Comparison of ENCODE assay signal across 10 mouse cellular contexts in the genomic region with DNA sequence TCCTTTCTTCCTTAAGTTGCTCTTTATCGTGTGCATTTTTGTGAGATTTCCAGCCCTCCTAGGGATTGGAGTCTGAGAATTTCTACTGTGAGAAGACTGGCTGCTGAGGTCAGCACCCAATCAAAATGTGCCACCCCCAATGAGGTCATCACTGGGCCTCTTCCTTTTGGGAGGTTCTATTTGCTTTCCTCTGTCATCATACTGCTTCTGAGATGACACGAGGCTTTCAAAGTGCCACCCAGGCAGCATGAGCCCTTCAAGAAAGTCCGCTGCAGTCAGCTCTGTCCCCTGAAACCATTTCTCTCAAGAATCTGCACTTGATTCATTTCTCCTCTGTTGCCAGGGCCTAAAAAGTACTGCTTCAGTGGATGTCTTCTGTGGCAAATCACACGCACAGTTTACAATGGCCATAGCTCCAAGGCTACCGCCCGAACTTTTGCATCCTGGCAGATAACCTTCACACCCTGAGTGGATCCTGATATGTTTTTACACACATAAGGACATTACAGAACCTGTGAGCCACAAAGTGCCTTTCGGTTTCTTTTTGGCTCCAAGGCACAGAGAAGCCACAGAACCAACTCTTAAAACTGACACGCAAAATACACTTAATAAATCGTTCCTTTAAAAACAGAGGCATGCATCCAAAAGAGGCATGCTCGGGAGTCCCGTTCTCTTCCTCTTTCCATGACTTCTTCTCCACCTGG. TPM values are rescaled to one million over a fixed set of nuclear protein-coding genes. Genes with fewer than 3 reads are reported as not detected.
DNase-seq lines count a peak whose midpoint lies in the region; ATAC-seq and TF ChIP-seq lines count a peak whose summit lies in the region.
"Had no signal": no experiment of that assay in that cellular context is flagged by ENCODE, and none has a peak within 500 bp of the region (broad histone marks: within the 10 kb centered on the region; RNA-seq: fewer than 3 reads in every experiment).

No protein-coding gene starts in this region.

- H3K4me3 ChIP-seq in heart, adult 2 months = no peak overlapping the region
- no peak overlapping the region for H3K4me3 ChIP-seq in heart, embryonic 11.5 days (ENCODE audit: low read depth, low read length)
- H3K4me3 ChIP-seq in embryonic facial prominence, embryonic 14.5 days (ENCODE audit: low read depth, low read length) = no peak overlapping the region
- H3K4me3 ChIP-seq in midbrain, embryonic 15.5 days = no peak overlapping the region
- H3K4me3 ChIP-seq: limb, embryonic 12.5 days had no signal

- no peak for TF ChIP-seq CTCF in heart, adult 2 months (IDR thresholded peaks at IDR 0.05)

- no peak overlapping the region for H3K4me2 ChIP-seq in heart, embryonic 11.5 days
- H3K4me2 ChIP-seq in embryonic facial prominence, embryonic 14.5 days (ENCODE audit: low read depth, low read length) = 0 out of 2 replicates have a peak overlapping the region, but pooled peaks have one; percentile 99
- peak overlapping the region; percentile 79 for H3K4me2 ChIP-seq in midbrain, embryonic 15.5 days
- H3K4me2 ChIP-seq: limb, embryonic 12.5 days had no signal

- no peaks in the 10 kb centered on the region for H3K9me3 ChIP-seq in heart, embryonic 11.5 days (replicated peaks; ENCODE audit: control insufficient read depth, low read length)
- no peaks in the 10 kb centered on the region for H3K9me3 ChIP-seq in embryonic facial prominence, embryonic 14.5 days (ENCODE audit: control insufficient read depth, low read length)
- no peaks in the 10 kb centered on the region for H3K9me3 ChIP-seq in midbrain, embryonic 15.5 days
- H3K9me3 ChIP-seq: limb, embryonic 12.5 days had no signal

- WGBS in heart, adult 2 months = 54% methylated on average over 11 of the region's 11 CpGs
- WGBS in heart, embryonic 11.5 days (ENCODE audit: insufficient replicate concordance) = 77% methylated on average over 11 of the region's 11 CpGs
- 90% methylated on average over 11 of the region's 11 CpGs for WGBS in embryonic facial prominence, embryonic 14.5 days
- 93% methylated on average over 11 of the region's 11 CpGs for WGBS in midbrain, embryonic 15.5 days

- no peak for TF ChIP-seq EP300 in heart, adult 2 months (IDR thresholded peaks at IDR 0.05; ENCODE audit: insufficient read depth, low read depth, low read length)

- intact Hi-C loops in heart, adult 2 months (cut with DNase I) = no loop called here

- no peaks in the 10 kb centered on the region for H3K4me1 ChIP-seq in heart, adult 2 months (ENCODE audit: control insufficient read depth, insufficient read depth, low read length)
- H3K4me1 ChIP-seq in heart, embryonic 11.5 days (ENCODE audit: control insufficient read depth, insufficient read depth, low read length) = peaks cover 8% of the 10 kb centered on the region; the same call in 1 of the 2 replicates
- H3K4me1 ChIP-seq in embryonic facial prominence, embryonic 14.5 days (ENCODE audit: control insufficient read depth, insufficient read depth, low read length) = peaks cover 19% of the 10 kb centered on the region
- peaks cover 42% of the 10 kb centered on the region for H3K4me1 ChIP-seq in midbrain, embryonic 15.5 days

- peak overlapping the region; percentile 6; the same call in 1 of the 2 replicates for H3K27ac ChIP-seq in heart, adult 2 months
- no peak overlapping the region for H3K27ac ChIP-seq in heart, embryonic 11.5 days (ENCODE audit: low read depth, low read length)
- H3K27ac ChIP-seq in embryonic facial prominence, embryonic 14.5 days (replicated peaks; ENCODE audit: low read depth, low read length) = no peak overlapping the region
- H3K27ac ChIP-seq in midbrain, embryonic 15.5 days = no peak overlapping the region
- H3K27ac ChIP-seq: limb, embryonic 12.5 days had no signal

- no peak for DNase-seq in heart, adult 2 months
- peak; percentile 85 for DNase-seq in CD4-positive, CD25-positive, alpha-beta regulatory T cell, adult 2 months (ENCODE audit: low read depth, low spot score)
- no peak for DNase-seq in embryonic facial prominence, embryonic 14.5 days (ENCODE audit: low spot score)
- no peak for DNase-seq in right cerebral cortex, adult 2 months (ENCODE audit: low spot score in 2 of 2)
- no peak for DNase-seq in kidney, postnatal 14 days

- H3K79me2 ChIP-seq in heart, adult 2 months (replicated peaks; ENCODE audit: control insufficient read depth, insufficient read depth, low read length) = no peaks in the 10 kb centered on the region

- peaks cover 3% of the 10 kb centered on the region; the same call in 1 of the 2 replicates for H3K27me3 ChIP-seq in heart, adult 2 months (ENCODE audit: control insufficient read depth, insufficient read depth, low read length)
- H3K27me3 ChIP-seq in heart, embryonic 11.5 days (ENCODE audit: control insufficient read depth, insufficient read depth, low read length) = peaks cover 10% of the 10 kb centered on the region; the same call in 1 of the 2 replicates
- peaks cover 11% of the 10 kb centered on the region for H3K27me3 ChIP-seq in embryonic facial prominence, embryonic 14.5 days (replicated peaks; ENCODE audit: control insufficient read depth, insufficient read depth, low read length)
- no peaks in the 10 kb centered on the region for H3K27me3 ChIP-seq in midbrain, embryonic 15.5 days (replicated peaks)

- H3K9ac ChIP-seq in heart, adult 2 months (ENCODE audit: low read depth, low read length) = no peak overlapping the region
- no peak overlapping the region for H3K9ac ChIP-seq in heart, embryonic 11.5 days (ENCODE audit: low read depth, low read length)
- no peak overlapping the region for H3K9ac ChIP-seq in embryonic facial prominence, embryonic 14.5 days (ENCODE audit: low read depth, low read length)
- no peak overlapping the region for H3K9ac ChIP-seq in midbrain, embryonic 15.5 days
- H3K9ac ChIP-seq: limb, embryonic 12.5 days had no signal

- no peak for ATAC-seq in heart, embryonic 11.5 days (replicated peaks; ENCODE audit: insufficient number of reproducible peaks, low FRiP score, low TSS enrichment)
- ATAC-seq in embryonic facial prominence, embryonic 14.5 days (ENCODE audit: low read depth) = no peak
- no peak for ATAC-seq in midbrain, embryonic 15.5 days (replicated peaks)
- ATAC-seq in megakaryocyte-erythroid progenitor cell, adult 5-6 weeks (replicated peaks; ENCODE audit: low FRiP score, low TSS enrichment, poor library complexity, severe bottlenecking) = no peak
- ATAC-seq: intestine, postnatal 0 days had no signal

- TF ChIP-seq POLR2A in heart, adult 2 months (IDR thresholded peaks at IDR 0.05; ENCODE audit: insufficient read depth, low read depth, low read length) = no peak

- no peaks in the 10 kb centered on the region for H3K36me3 ChIP-seq in heart, adult 2 months (ENCODE audit: control insufficient read depth, insufficient read depth, low read length)
- no peaks in the 10 kb centered on the region for H3K36me3 ChIP-seq in heart, embryonic 11.5 days (ENCODE audit: control insufficient read depth, insufficient read depth, low read length)
- no peaks in the 10 kb centered on the region for H3K36me3 ChIP-seq in embryonic facial prominence, embryonic 14.5 days (ENCODE audit: control insufficient read depth, insufficient read depth, low read length)
- no peaks in the 10 kb centered on the region for H3K36me3 ChIP-seq in midbrain, embryonic 15.5 days (replicated peaks)
- H3K36me3 ChIP-seq: limb, embryonic 12.5 days had no signal

RNA-seq across cellular contexts. Expression of gene Cyfip2, which starts 4.2 kb away (rescaled TPM):
- 10 to 100 TPM; 55.2 to 68.8 TPM for total RNA-seq in heart, adult 2 months (2021)
- polyA plus RNA-seq in heart, adult 2 months (2012; rRNA removed) = 28.8 and 30.5 TPM in 2 replicates
- 5.6 and 5.7 TPM in 2 replicates for polyA plus RNA-seq in heart, embryonic 11.5 days (2014; fragmentation: Nextera tagmentation; extraction: Ambion mirVana)
- polyA plus RNA-seq in embryonic facial prominence, embryonic 14.5 days (2014; fragmentation: Nextera tagmentation; extraction: Ambion mirVana) = 13.4 TPM in 2 replicates
- 97.6 and 104 TPM in 2 replicates for polyA plus RNA-seq in midbrain, embryonic 15.5 days (2015; fragmentation: Nextera tagmentation; extraction: Ambion mirVana)
- 56.1 and 57.3 TPM in 2 replicates for total RNA-seq in megakaryocyte-erythroid progenitor cell, adult 5-6 weeks (2014; fragmentation: Nextera tagmentation)
- 28.3 and 36.6 TPM in 2 replicates for total RNA-seq in megakaryocyte-erythroid progenitor cell, adult 5-6 weeks (2017)
